Mouse (Mus musculus) embryonic fibroblast, embryonic 13.5 days (primary cell): ENCODE data around the gene Myh4. TPM values are rescaled to one million over a fixed set of nuclear protein-coding genes. Genes with fewer than 3 reads are reported as not detected.

ENCODE experiments used
- H3K27ac ChIP-seq: 2 replicates; pipeline ENCODE4 v1.5.1; 2012; ENCODE audit warnings: low read length, control low read depth, inconsistent platforms; ENCODE audit not compliant: insufficient read depth
- H3K4me1 ChIP-seq: 2 replicates; pipeline ENCODE4 v1.6.1; 2011; ENCODE audit warnings: low read length; ENCODE audit not compliant: control insufficient read depth, insufficient read depth
- H3K4me3 ChIP-seq: 2 replicates; pipeline ENCODE4 v1.5.1; 2011; ENCODE audit warnings: mild to moderate bottlenecking, control low read depth, low read length; ENCODE audit not compliant: insufficient read depth
- CTCF ChIP-seq: IDR thresholded peaks from 2 replicates; pipeline ENCODE4 v1.5.1; 2011; ENCODE audit warnings: mild to moderate bottlenecking, control low read depth, low read length, moderate library complexity, borderline replicate concordance; ENCODE audit not compliant: insufficient read depth
- POLR2A ChIP-seq: IDR thresholded peaks from 2 replicates; pipeline ENCODE4 v1.6.1; 2011; ENCODE audit warnings: low read depth, mild to moderate bottlenecking, control low read depth, low read length, moderate library complexity
- polyA plus RNA-seq: library from polyadenylated mRNA; stranded (reverse); fragments of >200 nt; gene quantifications from 2 replicates; pipeline ENCODE4 v1.2.4, GENCODE M21; 2011; ENCODE audit warnings: low read depth; ENCODE audit not compliant: missing spikeins, insufficient read length

Gene Myh4
- not detected in 2 replicates for polyA plus RNA-seq

GRCm38 (mm10) chr11:67237481-67238079 is at the start of gene Myh4:
TSS of gene Myh4 (plus strand) at chr11:67238029.
- TF ChIP-seq POLR2A (no peak), CTCF (no peak)

GRCm38 (mm10) chr11:67190316-67190715 is 47.5 kb upstream of the Myh4 start:
- no peak overlapping the region for H3K4me3 ChIP-seq
- no peaks in the 10 kb centered on the region for H3K4me1 ChIP-seq
- no peak overlapping the region for H3K27ac ChIP-seq
- TF ChIP-seq POLR2A (no peak), CTCF (no peak)

More at GRCm38 (mm10) chr11:67237481-67238079, at the start of gene Myh4:
- no peak within 1 kb of the TSS for H3K27ac ChIP-seq
- no peaks in the 10 kb centered on the region for H3K4me1 ChIP-seq
- H3K4me3 ChIP-seq = no peak within 1 kb of the TSS

DNA sequence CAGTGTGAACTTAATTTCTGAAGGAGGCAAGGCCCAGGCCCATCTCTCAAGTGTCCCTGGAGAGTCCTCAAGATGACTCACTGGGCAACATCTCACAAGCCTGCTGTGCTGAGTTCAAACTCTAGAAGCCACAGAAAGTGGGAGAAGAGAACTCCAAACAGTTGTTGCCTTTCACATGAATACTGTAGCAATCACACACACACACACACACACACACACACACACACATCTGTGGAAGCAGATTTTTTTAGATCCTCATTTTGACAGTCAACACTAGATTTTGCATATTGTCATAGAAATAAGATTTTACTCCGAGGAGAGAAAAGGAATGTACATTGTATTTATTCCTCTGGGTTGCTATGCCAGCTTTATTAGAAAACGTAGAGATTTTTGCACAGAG is 47.0 kb upstream of the Myh4 start:
- no peak overlapping the region for H3K4me3 ChIP-seq
- H3K27ac ChIP-seq = no peak overlapping the region
- TF ChIP-seq CTCF (no peak), POLR2A (no peak)
- no peaks in the 10 kb centered on the region for H3K4me1 ChIP-seq

- Histone ChIP-seq H3K4me1 (no peaks in the 10 kb centered on the region), H3K4me3 (no peak overlapping the region), H3K27ac (no peak overlapping the region)
- TF ChIP-seq CTCF (no peak), POLR2A (no peak)
Observed at GRCm38 (mm10) chr11:67191496-67191895, 46.3 kb upstream of the Myh4 start.

GRCm38 (mm10) chr11:67199321-67199720 is 38.5 kb upstream of the Myh4 start:
- H3K4me1 ChIP-seq = peaks cover 2% of the 10 kb centered on the region; the same call in 1 of the 2 replicates
- H3K4me3 ChIP-seq = no peak overlapping the region
- TF ChIP-seq CTCF = no peak
- no peak for TF ChIP-seq POLR2A
- no peak overlapping the region for H3K27ac ChIP-seq

DNA sequence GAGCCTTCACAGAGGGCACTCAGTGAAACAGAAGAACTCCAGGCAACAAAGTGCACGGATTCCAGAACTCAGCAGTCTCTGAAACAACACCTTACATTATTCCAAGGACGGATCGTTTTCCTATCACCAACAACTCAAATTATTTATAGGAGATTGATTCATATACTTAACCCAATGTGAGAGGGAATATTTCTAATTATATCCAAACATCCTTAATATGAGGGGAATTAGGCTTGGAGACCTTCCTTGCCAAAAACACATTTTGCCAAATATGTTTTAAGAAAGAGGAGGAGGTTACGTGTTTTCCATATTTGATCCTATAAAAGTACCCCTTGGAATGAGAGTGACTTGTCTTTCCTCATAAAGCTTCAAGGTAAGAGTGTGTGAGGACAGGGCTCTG is 38.1 kb upstream of the Myh4 start, which contains the start of gene Myh1:
Gene Myh1 (plus strand): TSS at position 301 of the 400 bp plus-strand sequence.
- Histone ChIP-seq H3K4me3 (no peak within 1 kb of the TSS), H3K4me1 (peaks cover 2% of the 10 kb centered on the region; the same call in 1 of the 2 replicates), H3K27ac (no peak within 1 kb of the TSS)
- TF ChIP-seq CTCF = no peak
- TF ChIP-seq POLR2A = no peak

DNA sequence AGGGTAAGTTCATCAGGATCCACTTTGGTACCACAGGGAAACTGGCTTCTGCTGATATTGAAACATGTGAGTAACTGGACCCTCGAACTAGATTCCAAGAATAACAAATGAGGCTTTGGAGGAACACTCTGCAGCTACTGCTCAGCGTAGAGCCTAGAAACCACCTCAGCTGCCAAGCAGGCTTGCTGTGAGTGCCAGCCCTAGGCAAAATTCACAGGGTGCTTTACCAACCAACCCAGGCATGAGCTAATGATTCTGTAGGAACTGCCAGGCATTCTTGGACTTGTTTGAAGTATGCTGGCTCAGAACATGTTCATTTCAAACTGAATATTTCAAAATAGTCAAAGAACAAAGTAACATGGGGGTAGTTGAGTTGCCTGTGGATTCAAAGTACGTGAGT is 33.1 kb upstream of the Myh4 start:
- Histone ChIP-seq H3K4me1 (peaks cover 2% of the 10 kb centered on the region; the same call in 1 of the 2 replicates), H3K4me3 (no peak overlapping the region), H3K27ac (no peak overlapping the region)
- TF ChIP-seq POLR2A = no peak
- TF ChIP-seq CTCF = no peak

DNA sequence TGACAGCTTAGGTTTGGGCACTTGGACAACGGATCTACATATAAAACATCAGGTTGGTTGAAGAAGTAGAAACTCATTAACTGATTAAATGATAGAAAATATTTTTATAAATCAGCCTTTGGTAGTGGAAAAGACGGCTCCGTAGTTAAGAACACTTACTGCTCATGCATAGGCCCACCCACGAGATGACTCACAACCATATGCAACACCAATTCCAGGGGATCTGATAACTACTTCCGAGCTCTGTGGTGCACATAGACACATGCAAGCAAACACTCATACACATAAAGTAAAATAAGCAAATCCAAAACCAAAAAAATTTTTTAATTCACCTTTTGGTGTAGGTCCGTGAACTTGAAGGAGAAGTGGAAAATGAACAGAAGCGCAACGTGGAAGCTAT is 16.0 kb upstream of the Myh4 start:
- no peak overlapping the region for H3K27ac ChIP-seq
- H3K4me3 ChIP-seq = no peak overlapping the region
- no peak for TF ChIP-seq CTCF
- no peak for TF ChIP-seq POLR2A
- no peaks in the 10 kb centered on the region for H3K4me1 ChIP-seq

- H3K4me1 ChIP-seq = no peaks in the 10 kb centered on the region
- no peak overlapping the region for H3K4me3 ChIP-seq
- H3K27ac ChIP-seq = no peak overlapping the region
- no peak for TF ChIP-seq POLR2A
- no peak for TF ChIP-seq CTCF
Observed at GRCm38 (mm10) chr11:67224466-67224865, 13.4 kb upstream of the Myh4 start.

DNA sequence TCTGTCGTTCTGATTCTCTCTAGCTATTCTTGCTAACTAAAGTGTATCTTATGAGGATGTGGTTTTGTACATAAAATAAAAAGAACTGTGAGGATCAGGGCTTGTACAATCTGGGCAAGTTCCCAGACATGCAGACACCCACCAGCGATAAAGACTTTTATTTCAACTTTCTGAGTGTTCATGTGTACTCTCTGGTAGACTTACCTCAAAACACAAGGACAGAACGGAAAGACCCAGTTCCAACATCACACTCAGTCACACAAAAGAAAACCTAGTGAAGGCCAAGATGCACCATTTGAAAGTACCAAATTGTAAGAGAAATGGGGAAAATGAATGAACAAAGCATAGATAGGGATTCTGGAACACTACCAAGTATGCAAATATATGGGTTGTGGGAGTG is 9.1 kb upstream of the Myh4 start:
- Histone ChIP-seq H3K4me3 (no peak overlapping the region), H3K4me1 (no peaks in the 10 kb centered on the region), H3K27ac (no peak overlapping the region)
- TF ChIP-seq POLR2A = no peak
- no peak for TF ChIP-seq CTCF

DNA sequence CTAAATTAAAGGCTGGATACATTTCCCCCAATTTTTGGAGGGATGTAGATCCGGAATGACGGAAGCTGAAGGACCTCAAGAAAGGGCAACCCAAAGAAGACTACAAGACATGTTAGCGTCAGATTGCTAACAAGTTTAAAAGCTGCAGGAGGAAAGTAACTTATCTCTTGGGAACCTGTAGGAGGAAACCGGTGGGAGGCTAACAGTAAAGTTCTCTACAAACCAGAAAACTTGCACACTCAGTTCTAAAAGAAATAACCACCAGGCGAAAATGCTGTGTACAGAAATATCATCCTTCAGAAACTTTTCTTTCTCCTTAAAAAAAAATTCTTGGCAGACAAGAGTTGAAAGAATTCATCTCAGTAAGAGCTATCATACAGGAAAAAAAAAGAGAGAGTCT is 8.7 kb upstream of the Myh4 start:
- Histone ChIP-seq H3K4me1 (no peaks in the 10 kb centered on the region), H3K4me3 (no peak overlapping the region), H3K27ac (no peak overlapping the region)
- TF ChIP-seq POLR2A (no peak), CTCF (no peak)

- TF ChIP-seq POLR2A = no peak
- no peak for TF ChIP-seq CTCF
- H3K4me3 ChIP-seq = no peak overlapping the region
- no peak overlapping the region for H3K27ac ChIP-seq
- no peaks in the 10 kb centered on the region for H3K4me1 ChIP-seq
Observed at GRCm38 (mm10) chr11:67229946-67230345, 7.9 kb upstream of the Myh4 start.
